Mouse (Mus musculus): ENCODE results near the gene Kank2. TPM values are rescaled to one million over a fixed set of nuclear protein-coding genes. Genes with fewer than 3 reads are reported as not detected.

Gene Kank2
- 148 and 186 TPM in 2 replicates for polyA plus RNA-seq (2012; rRNA removed)

GRCm38 (mm10) chr9:21798345-21799009 lies at the start of gene Kank2:
TSS of gene Kank2 (minus strand) at chr9:21798744.

DNA sequence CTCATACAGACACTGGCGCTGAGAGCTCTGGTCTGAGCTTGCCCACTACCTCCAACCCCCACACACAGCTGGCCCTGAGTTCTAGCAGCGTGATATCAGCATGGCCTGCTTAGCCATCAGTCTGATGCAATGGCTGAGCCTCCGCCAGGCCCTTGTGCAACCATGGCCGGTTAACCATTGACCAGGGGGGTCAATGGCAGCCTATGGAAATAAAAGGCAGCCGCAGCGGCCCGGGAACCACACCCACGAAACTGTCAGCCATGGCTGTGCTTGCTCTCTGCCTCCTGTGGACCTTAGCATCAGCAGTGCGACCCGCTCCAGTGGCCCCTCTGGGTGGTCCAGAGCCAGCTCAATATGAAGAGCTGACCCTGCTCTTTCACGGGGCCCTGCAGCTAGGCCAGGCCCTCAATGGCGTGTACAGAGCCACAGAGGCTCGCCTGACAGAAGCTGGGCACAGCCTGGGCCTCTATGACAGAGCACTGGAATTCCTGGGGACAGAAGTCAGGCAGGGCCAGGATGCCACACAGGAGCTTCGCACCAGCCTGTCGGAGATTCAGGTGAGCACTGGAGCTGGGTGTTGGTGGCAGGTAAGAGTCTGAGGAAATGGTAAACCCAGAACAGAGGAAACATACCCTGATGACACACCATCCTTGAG lies 36.8 kb upstream of the Kank2 start, which contains the start of gene Angptl8:
TSS of gene Angptl8 (plus strand) at position 253 of the 655 bp plus-strand sequence.

DNA sequence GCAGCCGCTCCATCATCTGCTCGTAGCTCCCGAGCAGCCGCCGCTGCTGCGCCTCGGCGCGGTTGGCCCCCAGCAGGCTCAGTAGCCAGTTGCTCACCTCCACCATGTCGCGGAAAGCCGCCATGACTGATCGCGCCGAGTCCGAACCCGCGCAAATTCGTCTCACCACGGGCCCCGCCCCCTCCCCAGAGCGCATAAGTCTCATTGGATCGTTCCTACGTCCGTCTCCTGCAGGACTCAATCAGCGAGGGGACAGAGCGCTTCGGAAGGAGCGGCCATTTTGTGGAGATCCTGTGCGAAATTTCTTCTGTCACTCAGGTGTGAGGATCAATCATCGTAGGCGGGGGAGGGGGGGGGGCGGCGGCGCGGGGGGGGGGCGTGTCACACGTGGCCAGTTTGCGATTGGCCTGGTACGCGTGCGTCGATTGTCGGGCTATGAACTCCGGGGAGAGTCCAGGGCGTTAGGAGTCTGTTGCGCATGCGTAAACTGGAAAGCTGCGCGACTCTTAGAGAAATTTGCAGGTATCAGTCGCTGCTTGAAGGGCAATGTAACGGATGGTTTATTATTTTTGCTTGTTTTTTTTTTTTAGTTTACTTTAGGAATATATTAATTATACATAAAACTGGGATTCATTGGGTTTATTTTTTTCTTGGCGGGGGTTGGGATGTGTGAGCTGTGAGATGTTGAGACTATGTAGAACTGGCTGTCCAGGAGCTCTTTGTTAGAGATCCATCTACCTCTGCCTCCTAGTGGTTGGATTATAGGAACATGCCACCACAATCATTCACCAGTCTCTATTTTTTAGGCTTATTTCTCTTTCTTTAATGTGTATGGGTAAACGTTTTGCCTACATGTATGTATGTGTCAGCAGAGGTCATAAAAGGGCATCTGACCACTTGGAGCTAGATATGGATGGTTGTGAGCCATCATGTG lies 38.1 kb downstream of the Kank2 start, which contains the start of gene Spc24:
TSS of gene Spc24 (minus strand) at position 149 of the 934 bp plus-strand sequence.

GRCm38 (mm10) chr9:21723377-21724146 lies 75.0 kb downstream of the Kank2 start, which contains the start of gene Ldlr:
TSS of gene Ldlr (plus strand) at chr9:21723483.

Other genes starting within 250 kb of the Kank2 start
- 39.8 and 49.5 TPM in 2 replicates for gene Timm29, start 206.0 kb downstream of the Kank2 start, polyA plus RNA-seq (2012; rRNA removed)
- 68.8 and 69.2 TPM in 2 replicates for gene Yipf2, start 205.9 kb downstream of the Kank2 start, polyA plus RNA-seq (2012; rRNA removed)
- gene Smarca4, start 182.6 kb downstream of the Kank2 start, polyA plus RNA-seq (2012; rRNA removed), result 71.6 and 79.7 TPM in 2 replicates
- 70.7 and 74.7 TPM in 2 replicates for gene Ldlr, start 75.3 kb downstream of the Kank2 start, polyA plus RNA-seq (2012; rRNA removed)
- 26.6 and 31.0 TPM in 2 replicates for gene Spc24, start 38.4 kb downstream of the Kank2 start, polyA plus RNA-seq (2012; rRNA removed)
- gene Angptl8, start 36.8 kb upstream of the Kank2 start, polyA plus RNA-seq (2012; rRNA removed), result 25.8 and 30.4 TPM in 2 replicates
- 151 and 170 TPM in 2 replicates for gene Dock6, start 53.9 kb upstream of the Kank2 start, polyA plus RNA-seq (2012; rRNA removed)
- 49.3 and 63.0 TPM in 2 replicates for gene Rab3d, start 119.4 kb upstream of the Kank2 start, polyA plus RNA-seq (2012; rRNA removed)
- gene Ccdc159, start 128.7 kb upstream of the Kank2 start, polyA plus RNA-seq (2012; rRNA removed), result 8.4 and 9.9 TPM in 2 replicates
- 179 and 191 TPM in 2 replicates for gene Tmem205, start 128.8 kb upstream of the Kank2 start, polyA plus RNA-seq (2012; rRNA removed)
- gene Plppr2, start 138.3 kb upstream of the Kank2 start, polyA plus RNA-seq (2012; rRNA removed), result 48.0 and 52.6 TPM in 2 replicates
- gene Swsap1, start 157.0 kb upstream of the Kank2 start, polyA plus RNA-seq (2012; rRNA removed), result 7.1 and 11.2 TPM in 2 replicates
- gene Epor, start 164.8 kb upstream of the Kank2 start, polyA plus RNA-seq (2012; rRNA removed), result 3.1 and 3.4 TPM in 2 replicates
- gene Rgl3, start 190.7 kb upstream of the Kank2 start, polyA plus RNA-seq (2012; rRNA removed), result 40.1 and 43.7 TPM in 2 replicates
- 3.5 and 4.3 TPM in 2 replicates for gene Ccdc151, start 203.9 kb upstream of the Kank2 start, polyA plus RNA-seq (2012; rRNA removed)
- gene Prkcsh, start 204.1 kb upstream of the Kank2 start, polyA plus RNA-seq (2012; rRNA removed), result 129 and 142 TPM in 2 replicates